Mouse (Mus musculus): Measurements from ENCODE around the gene Vmn2r117.
"Not testable (repeated sequence)": the region's sequence is repeated elsewhere in the genome, so short reads cannot be mapped to it uniquely, and the experiment has no call there.

The Vmn2r117 gene

DNA sequence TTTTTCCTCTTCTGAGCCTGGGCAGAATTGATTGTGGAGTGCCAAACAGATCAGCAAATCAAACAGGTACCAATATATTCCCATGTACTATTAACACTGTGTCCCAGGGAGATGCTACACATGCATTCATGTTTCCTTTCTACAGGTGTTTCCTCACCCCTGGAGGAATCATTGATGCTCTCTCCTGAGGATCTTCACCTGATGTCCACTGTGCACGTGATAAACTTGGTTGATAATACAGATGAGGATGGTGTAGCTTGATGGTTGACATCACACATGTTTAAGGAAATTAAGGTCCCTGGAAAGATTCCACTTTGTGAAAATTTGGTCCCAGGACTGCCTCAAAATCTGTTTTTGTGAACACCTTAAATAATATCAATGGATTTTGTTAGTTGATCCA is at the start of gene Vmn2r117:
Gene Vmn2r117 (minus strand): TSS at position 101 of the 400 bp plus-strand sequence.
- DNase-seq (ENCODE audit: inconsistent ontology term): not testable (repeated sequence)

DNA sequence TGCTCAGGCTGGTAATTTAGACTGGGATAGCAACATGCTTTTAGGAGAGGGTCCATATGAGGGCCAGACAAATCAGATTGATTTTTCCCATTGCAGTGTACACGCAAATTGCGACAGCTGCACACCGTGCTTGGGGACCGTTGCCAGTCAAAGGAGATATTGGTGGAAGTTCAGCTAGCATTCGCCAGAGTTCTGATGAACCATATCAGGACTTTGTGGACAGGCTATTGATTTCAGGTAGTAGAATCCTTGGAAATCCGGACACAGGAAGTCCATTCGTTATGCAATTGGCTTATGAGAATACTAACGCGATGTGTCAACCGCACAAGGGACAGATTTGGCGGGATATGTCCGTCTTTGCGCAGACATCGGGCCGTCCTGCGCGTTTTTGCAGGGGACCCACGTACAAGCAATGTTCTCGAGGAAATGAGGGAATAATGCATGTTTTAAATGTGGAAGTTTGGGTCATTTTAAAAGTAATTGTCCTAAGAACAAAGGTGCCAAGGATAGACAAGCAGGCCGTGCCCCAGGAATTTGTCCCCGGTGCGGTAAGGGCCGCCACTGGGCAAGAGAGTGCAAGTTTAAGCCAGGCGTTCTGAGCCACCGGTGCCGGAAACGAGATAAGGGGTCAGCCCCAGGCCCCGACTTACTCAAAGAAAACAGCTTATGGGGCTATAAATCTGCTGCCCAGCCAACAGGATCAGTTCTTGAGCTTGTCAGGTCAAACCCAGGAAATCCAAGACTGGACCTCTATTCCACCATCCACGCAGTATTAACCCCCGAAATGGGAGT is 43.6 kb upstream of the Vmn2r117 start:
- DNase-seq (ENCODE audit: inconsistent ontology term): not testable (repeated sequence)

DNA sequence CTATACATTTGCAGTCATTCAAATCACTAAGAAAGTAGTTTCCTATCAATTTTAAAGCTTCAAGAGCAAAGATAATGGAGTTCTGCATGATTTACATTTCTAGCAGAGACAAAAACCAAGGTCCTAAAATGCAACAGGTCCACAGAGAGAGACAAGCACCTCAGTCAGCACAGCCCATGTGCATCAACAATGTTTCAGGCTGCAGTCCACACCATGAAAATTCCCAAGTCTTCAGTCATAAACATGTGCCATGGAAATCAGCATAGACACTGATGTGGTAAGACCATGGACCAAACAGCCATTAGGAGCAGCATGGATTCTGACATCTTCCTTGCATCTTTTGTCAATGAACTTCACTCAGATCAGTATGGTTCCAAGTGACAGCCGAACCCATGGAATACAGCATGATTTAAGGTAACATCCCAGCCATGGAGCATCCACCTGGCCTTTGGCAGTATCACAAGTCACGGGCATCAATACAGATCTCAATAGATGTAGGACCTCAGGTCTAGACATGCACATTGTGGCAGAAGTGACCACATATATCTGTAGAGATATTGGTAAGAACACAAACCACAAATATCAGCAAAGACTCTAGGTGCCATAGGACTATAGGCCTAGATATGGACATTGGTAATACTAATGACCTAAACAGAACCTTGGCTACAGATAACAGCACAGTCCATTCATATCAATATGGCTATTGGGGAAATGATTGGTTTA is 39.4 kb upstream of the Vmn2r117 start:
- no peak for DNase-seq (ENCODE audit: inconsistent ontology term)

DNA sequence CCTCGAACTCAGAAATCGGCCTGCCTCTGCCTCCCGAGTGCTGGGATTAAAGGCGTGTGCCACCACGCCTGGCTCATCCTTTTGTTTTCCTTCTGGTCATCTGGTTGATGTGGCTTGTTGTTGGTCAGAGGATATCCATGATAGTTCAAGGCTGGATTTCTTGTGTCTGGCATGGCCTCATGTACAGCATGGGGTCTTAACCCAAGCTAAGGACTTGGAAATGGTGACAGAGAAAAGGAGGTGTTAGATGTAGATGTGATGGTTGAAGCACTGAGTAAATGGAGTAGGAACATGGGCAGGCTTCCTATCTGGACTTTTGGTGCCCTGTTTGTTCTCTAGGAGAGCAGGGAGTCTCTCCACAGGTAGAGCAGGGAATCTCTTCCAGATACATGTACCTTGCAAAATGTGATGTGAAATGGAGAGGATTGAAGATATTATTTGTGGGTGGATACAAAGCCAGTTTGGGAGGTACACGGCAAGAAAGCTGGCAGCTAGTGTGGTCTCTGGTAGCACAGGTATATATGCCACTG is 46.3 kb downstream of the Vmn2r117 start:
- DNase-seq (ENCODE audit: inconsistent ontology term): no peak

All from Muller cell, postnatal 12 days (primary cell).